Mouse (Mus musculus) liver, embryonic 11.5 days (tissue): ENCODE results near the gene Ulk3. TPM values are rescaled to one million over a fixed set of nuclear protein-coding genes. Genes with fewer than 3 reads are reported as not detected.

Experiments
- ATAC-seq: fragments of 200-750 bp; cut with Nextera tagmentation; replicated peaks from 2 replicates; pipeline ENCODE4 v1.8.0; 2017; ENCODE audit warnings: moderate number of reproducible peaks, mild to moderate bottlenecking, moderate TSS enrichment, moderate library complexity; ENCODE audit not compliant: low FRiP score
- DNase-seq: peaks from one replicate; pipeline ENCODE4 v3.0.0-alpha.2; 2017; ENCODE audit warnings: low spot score
- H3K27ac ChIP-seq: fragments of 300-500 bp; sonication (generic); 2 replicates; pipeline ENCODE4 v1.5.1; 2014; ENCODE audit warnings: mild to moderate bottlenecking, low read depth, low read length, control low read depth
- H3K27me3 ChIP-seq: fragments of 300-500 bp; sonication (generic); replicated peaks from 2 replicates; pipeline ENCODE4 v1.6.1; 2014; ENCODE audit warnings: low read length, mixed read lengths; ENCODE audit not compliant: control insufficient read depth, insufficient read depth
- H3K36me3 ChIP-seq: fragments of 300-500 bp; sonication (generic); 2 replicates; pipeline ENCODE4 v1.6.1; 2014; ENCODE audit warnings: mild to moderate bottlenecking, low read length, moderate library complexity, mixed read lengths; ENCODE audit not compliant: control insufficient read depth, insufficient read depth
- H3K4me1 ChIP-seq: fragments of 300-500 bp; sonication (generic); replicated peaks from 2 replicates; pipeline ENCODE4 v1.6.1; 2014; ENCODE audit warnings: low read length, mixed read lengths; ENCODE audit not compliant: control insufficient read depth, insufficient read depth
- H3K4me2 ChIP-seq: fragments of 300-500 bp; sonication (generic); 2 replicates; pipeline ENCODE4 v1.6.1; 2014; ENCODE audit warnings: mild to moderate bottlenecking, control low read depth, moderate library complexity
- H3K4me3 ChIP-seq: fragments of 300-500 bp; sonication (generic); 2 replicates; pipeline ENCODE4 v1.5.1; 2014; ENCODE audit warnings: low read depth, low read length, control low read depth
- H3K9ac ChIP-seq: fragments of 300-500 bp; sonication (generic); 2 replicates; pipeline ENCODE4 v1.6.1; 2014; ENCODE audit warnings: low read depth, low read length, control low read depth
- H3K9me3 ChIP-seq: fragments of 300-500 bp; sonication (generic); 2 replicates; pipeline ENCODE4 v1.6.1; 2016; ENCODE audit warnings: low read length, inconsistent platforms, mixed read lengths; ENCODE audit not compliant: control insufficient read depth
- WGBS: fragments of 180-500 bp; shearing (Covaris S2); extraction: QIAGEN DNeasy Blood & Tissue Kit; methylation state at CpG from one replicate; pipeline ENCODE4 v1.1.7; 2014; 5-methylcytosine and 5-hydroxymethylcytosine counted together
- polyA plus RNA-seq: library from polyadenylated mRNA; unstranded; fragments of >200 nt; fragmentation: Nextera tagmentation; extraction: Ambion mirVana; gene quantifications from 2 replicates; pipeline ENCODE4 v1.2.1, GENCODE M21; 2014

Ulk3 gene
- polyA plus RNA-seq, 1 experiment from 2014 or later = 11.6 TPM

- Histone ChIP-seq H3K4me2 (no peak overlapping the region), H3K4me1 (no peaks in the 10 kb centered on the region), H3K9ac (no peak overlapping the region), H3K9me3 (no peaks in the 10 kb centered on the region), H3K4me3 (no peak overlapping the region), H3K27me3 (no peaks in the 10 kb centered on the region), H3K36me3 (no peaks in the 10 kb centered on the region), H3K27ac (no peak overlapping the region)
- ATAC-seq = no peak
- WGBS = 81% methylated on average over 4 of the region's 4 CpGs
- no peak for DNase-seq
Measured at GRCm38 (mm10) chr9:57614786-57615185, 25.5 kb downstream of the Ulk3 start.

GRCm38 (mm10) chr9:57617556-57618169 lies 28.4 kb downstream of the Ulk3 start:
- H3K4me1 ChIP-seq = no peaks in the 10 kb centered on the region
- DNase-seq = no peak
- no peak overlapping the region for H3K4me3 ChIP-seq
- H3K9ac ChIP-seq = no peak overlapping the region
- ATAC-seq = no peak; the same call in 1 of the 2 replicates
- H3K4me2 ChIP-seq = no peak overlapping the region
- no peak overlapping the region for H3K27ac ChIP-seq
- 63% methylated on average over 8 of the region's 8 CpGs for WGBS
- no peaks in the 10 kb centered on the region for H3K9me3 ChIP-seq
- H3K27me3 ChIP-seq = no peaks in the 10 kb centered on the region
- H3K36me3 ChIP-seq = no peaks in the 10 kb centered on the region

GRCm38 (mm10) chr9:57618854-57619253 lies 29.6 kb downstream of the Ulk3 start:
- ATAC-seq (no peak), DNase-seq (no peak)
- H3K4me1 ChIP-seq = no peaks in the 10 kb centered on the region
- H3K36me3 ChIP-seq = no peaks in the 10 kb centered on the region
- H3K9me3 ChIP-seq = no peaks in the 10 kb centered on the region
- H3K4me2 ChIP-seq = no peak overlapping the region
- H3K4me3 ChIP-seq = no peak overlapping the region
- no peaks in the 10 kb centered on the region for H3K27me3 ChIP-seq
- 66% methylated on average over 8 of the region's 8 CpGs for WGBS
- no peak overlapping the region for H3K27ac ChIP-seq
- no peak overlapping the region for H3K9ac ChIP-seq

- Histone ChIP-seq H3K4me1 (no peaks in the 10 kb centered on the region), H3K9me3 (no peaks in the 10 kb centered on the region), H3K9ac (no peak within 1 kb of the TSS), H3K4me3 (no peak within 1 kb of the TSS), H3K27ac (no peak within 1 kb of the TSS), H3K4me2 (no peak within 1 kb of the TSS), H3K36me3 (peaks cover 3% of the 10 kb centered on the region; the same call in 1 of the 2 replicates), H3K27me3 (no peaks in the 10 kb centered on the region)
- WGBS = 91% methylated on average over 5 of the region's 5 CpGs
- DNase-seq = no peak
- no peak for ATAC-seq
Measured at GRCm38 (mm10) chr9:57620674-57621073, 31.4 kb downstream of the Ulk3 start, which contains the start of gene Lman1l. TSS of gene Lman1l (minus strand) at chr9:57620774.

GRCm38 (mm10) chr9:57624295-57624694 lies 35.0 kb downstream of the Ulk3 start:
- H3K4me3 ChIP-seq = no peak overlapping the region
- ATAC-seq (no peak), DNase-seq (no peak)
- no peaks in the 10 kb centered on the region for H3K4me1 ChIP-seq
- H3K36me3 ChIP-seq = peaks cover 32% of the 10 kb centered on the region
- H3K27me3 ChIP-seq = no peaks in the 10 kb centered on the region
- no peak overlapping the region for H3K9ac ChIP-seq
- H3K9me3 ChIP-seq = no peaks in the 10 kb centered on the region
- WGBS = 73% methylated on average over 7 of the region's 7 CpGs
- no peak overlapping the region for H3K4me2 ChIP-seq
- no peak overlapping the region for H3K27ac ChIP-seq

- ATAC-seq (no peak), DNase-seq (peak; percentile 29)
- Histone ChIP-seq H3K27ac (no peak overlapping the region), H3K9me3 (no peaks in the 10 kb centered on the region), H3K4me1 (no peaks in the 10 kb centered on the region), H3K4me2 (no peak overlapping the region), H3K27me3 (no peaks in the 10 kb centered on the region), H3K36me3 (peaks cover 47% of the 10 kb centered on the region), H3K4me3 (no peak overlapping the region), H3K9ac (no peak overlapping the region)
- WGBS = 89% methylated on average over 15 of the region's 15 CpGs
Measured at GRCm38 (mm10) chr9:57625674-57626500, 36.6 kb downstream of the Ulk3 start.

GRCm38 (mm10) chr9:57627191-57627590 lies 37.9 kb downstream of the Ulk3 start:
- H3K4me1 ChIP-seq = no peaks in the 10 kb centered on the region

GRCm38 (mm10) chr9:57627892-57628291 lies 38.6 kb downstream of the Ulk3 start:
- Histone ChIP-seq H3K27ac (no peak overlapping the region), H3K27me3 (no peaks in the 10 kb centered on the region), H3K4me2 (no peak overlapping the region), H3K36me3 (peaks cover 56% of the 10 kb centered on the region), H3K9me3 (no peaks in the 10 kb centered on the region), H3K4me1 (no peaks in the 10 kb centered on the region), H3K4me3 (no peak overlapping the region), H3K9ac (no peak overlapping the region)
- no peak for ATAC-seq
- WGBS = 91% methylated on average over 11 of the region's 11 CpGs
- no peak for DNase-seq

More at GRCm38 (mm10) chr9:57627191-57627590, 37.9 kb downstream of the Ulk3 start:
- no peaks in the 10 kb centered on the region for H3K9me3 ChIP-seq
- H3K27ac ChIP-seq = no peak overlapping the region
- ATAC-seq (no peak), DNase-seq (no peak)
- peaks cover 56% of the 10 kb centered on the region for H3K36me3 ChIP-seq
- H3K27me3 ChIP-seq = no peaks in the 10 kb centered on the region
- no peak overlapping the region for H3K4me2 ChIP-seq
- H3K9ac ChIP-seq = no peak overlapping the region
- no peak overlapping the region for H3K4me3 ChIP-seq
- WGBS = 90% methylated on average over 17 of the region's 17 CpGs
